Mouse (Mus musculus) heart, embryonic 10.5 days (tissue): Measurements from ENCODE around the gene Pcdh9. TPM values are rescaled to one million over a fixed set of nuclear protein-coding genes. Genes with fewer than 3 reads are reported as not detected.

ENCODE experiments used
- DNase-seq: peaks from one replicate; pipeline ENCODE4 v3.0.0-alpha.2; 2017; ENCODE audit warnings: low spot score
- H3K27ac ChIP-seq: fragments of 300-500 bp; sonication (generic); 2 replicates; pipeline ENCODE4 v1.5.1; 2016; ENCODE audit warnings: mild to moderate bottlenecking
- H3K27me3 ChIP-seq: fragments of 300-500 bp; sonication (generic); 2 replicates; pipeline ENCODE4 v1.6.1; 2016; ENCODE audit warnings: mild to moderate bottlenecking; ENCODE audit not compliant: poor library complexity, insufficient read depth, severe bottlenecking
- H3K36me3 ChIP-seq: fragments of 300-500 bp; sonication (generic); 2 replicates; pipeline ENCODE4 v1.6.1; 2016; ENCODE audit warnings: mild to moderate bottlenecking, moderate library complexity
- H3K4me1 ChIP-seq: fragments of 300-500 bp; sonication (generic); 2 replicates; pipeline ENCODE4 v1.6.1; 2016; ENCODE audit warnings: mild to moderate bottlenecking
- H3K4me3 ChIP-seq: fragments of 300-500 bp; sonication (generic); 2 replicates; pipeline ENCODE4 v1.5.1; 2016; ENCODE audit warnings: mild to moderate bottlenecking, moderate library complexity
- H3K9me3 ChIP-seq: fragments of 300-500 bp; sonication (generic); 2 replicates; pipeline ENCODE4 v1.6.1; 2016; ENCODE audit warnings: mild to moderate bottlenecking, moderate library complexity
- WGBS: fragments of 180-500 bp; shearing (Covaris S2); methylation state at CpG from one replicate; pipeline ENCODE4 v1.1.7; 2016; 5-methylcytosine and 5-hydroxymethylcytosine counted together
- polyA plus RNA-seq: library from polyadenylated mRNA; unstranded; fragments of >200 nt; fragmentation: Nextera tagmentation; extraction: Ambion mirVana; gene quantifications from 2 replicates; pipeline ENCODE4 v1.2.1, GENCODE M21; 2016

Pcdh9 gene
- polyA plus RNA-seq, 1 experiment from 2014 or later = 3.4 TPM

GRCm38 (mm10) chr14:93381163-93381562, 509.3 kb downstream of the Pcdh9 start:
- Histone ChIP-seq H3K36me3 (no peaks in the 10 kb centered on the region), H3K4me3 (no peak overlapping the region), H3K4me1 (no peaks in the 10 kb centered on the region), H3K27me3 (no peaks in the 10 kb centered on the region), H3K9me3 (no peaks in the 10 kb centered on the region), H3K27ac (no peak overlapping the region)
- no peak for DNase-seq
- WGBS = 49% methylated on average over 4 of the region's 4 CpGs

- Histone ChIP-seq H3K4me3 (no peak overlapping the region), H3K27ac (no peak overlapping the region), H3K36me3 (no peaks in the 10 kb centered on the region), H3K4me1 (no peaks in the 10 kb centered on the region), H3K27me3 (no peaks in the 10 kb centered on the region), H3K9me3 (no peaks in the 10 kb centered on the region)
- 40% methylated on average over 1 of the region's 1 CpGs for WGBS
- no peak for DNase-seq
Observed at GRCm38 (mm10) chr14:93380757-93381156, 509.7 kb downstream of the Pcdh9 start.

- WGBS = 34% methylated on average over 4 of the region's 4 CpGs
- H3K4me1 ChIP-seq = no peaks in the 10 kb centered on the region
- no peaks in the 10 kb centered on the region for H3K27me3 ChIP-seq
- no peak overlapping the region for H3K4me3 ChIP-seq
- DNase-seq = no peak
- no peaks in the 10 kb centered on the region for H3K36me3 ChIP-seq
- H3K9me3 ChIP-seq = no peaks in the 10 kb centered on the region
- no peak overlapping the region for H3K27ac ChIP-seq
Observed at GRCm38 (mm10) chr14:93376159-93376558, 514.3 kb downstream of the Pcdh9 start.

- WGBS = 84% methylated on average over 4 of the region's 4 CpGs
- no peaks in the 10 kb centered on the region for H3K27me3 ChIP-seq
- H3K9me3 ChIP-seq = no peaks in the 10 kb centered on the region
- no peak overlapping the region for H3K27ac ChIP-seq
- H3K36me3 ChIP-seq = no peaks in the 10 kb centered on the region
- no peaks in the 10 kb centered on the region for H3K4me1 ChIP-seq
- no peak for DNase-seq
- no peak overlapping the region for H3K4me3 ChIP-seq
Observed at GRCm38 (mm10) chr14:93374181-93374580, 516.3 kb downstream of the Pcdh9 start.

GRCm38 (mm10) chr14:93354150-93354549, 536.3 kb downstream of the Pcdh9 start:
- WGBS = 83% methylated on average over 3 of the region's 3 CpGs
- H3K9me3 ChIP-seq = no peaks in the 10 kb centered on the region

GRCm38 (mm10) chr14:93350906-93351305, 539.6 kb downstream of the Pcdh9 start:
- no peaks in the 10 kb centered on the region for H3K4me1 ChIP-seq
- no peaks in the 10 kb centered on the region for H3K9me3 ChIP-seq
- H3K4me3 ChIP-seq = no peak overlapping the region
- H3K27ac ChIP-seq = no peak overlapping the region
- WGBS = 66% methylated on average over 6 of the region's 6 CpGs
- DNase-seq = no peak
- no peaks in the 10 kb centered on the region for H3K36me3 ChIP-seq
- H3K27me3 ChIP-seq = no peaks in the 10 kb centered on the region

More at GRCm38 (mm10) chr14:93354150-93354549, 536.3 kb downstream of the Pcdh9 start:
- no peak overlapping the region for H3K27ac ChIP-seq
- H3K4me1 ChIP-seq = no peaks in the 10 kb centered on the region
- H3K36me3 ChIP-seq = no peaks in the 10 kb centered on the region
- DNase-seq = no peak
- H3K27me3 ChIP-seq = no peaks in the 10 kb centered on the region
- H3K4me3 ChIP-seq = no peak overlapping the region

- no peaks in the 10 kb centered on the region for H3K4me1 ChIP-seq
- no peak overlapping the region for H3K4me3 ChIP-seq
- no peaks in the 10 kb centered on the region for H3K27me3 ChIP-seq
- H3K27ac ChIP-seq = no peak overlapping the region
- H3K9me3 ChIP-seq = no peaks in the 10 kb centered on the region
- DNase-seq = no peak
- H3K36me3 ChIP-seq = no peaks in the 10 kb centered on the region
- 76% methylated on average over 7 of the region's 7 CpGs for WGBS
Observed at GRCm38 (mm10) chr14:93349166-93349565, 541.3 kb downstream of the Pcdh9 start.

GRCm38 (mm10) chr14:93347031-93347430, 543.4 kb downstream of the Pcdh9 start:
- H3K4me1 ChIP-seq = no peaks in the 10 kb centered on the region
- H3K27me3 ChIP-seq = no peaks in the 10 kb centered on the region
- H3K9me3 ChIP-seq = no peaks in the 10 kb centered on the region
- no peak overlapping the region for H3K4me3 ChIP-seq
- no peak overlapping the region for H3K27ac ChIP-seq
- H3K36me3 ChIP-seq = no peaks in the 10 kb centered on the region
- no peak for DNase-seq
- WGBS = 16% methylated on average over 2 of the region's 2 CpGs

- DNase-seq = no peak
- WGBS = 66% methylated on average over 3 of the region's 3 CpGs
- no peak overlapping the region for H3K4me3 ChIP-seq
- no peak overlapping the region for H3K27ac ChIP-seq
- no peaks in the 10 kb centered on the region for H3K9me3 ChIP-seq
- H3K36me3 ChIP-seq = no peaks in the 10 kb centered on the region
- H3K4me1 ChIP-seq = no peaks in the 10 kb centered on the region
- H3K27me3 ChIP-seq = no peaks in the 10 kb centered on the region
Observed at GRCm38 (mm10) chr14:93342781-93343180, 547.7 kb downstream of the Pcdh9 start.

- Histone ChIP-seq H3K27me3 (no peaks in the 10 kb centered on the region), H3K4me1 (no peaks in the 10 kb centered on the region), H3K9me3 (no peaks in the 10 kb centered on the region), H3K36me3 (no peaks in the 10 kb centered on the region), H3K27ac (no peak overlapping the region), H3K4me3 (no peak overlapping the region)
- 62% methylated on average over 5 of the region's 5 CpGs for WGBS
- DNase-seq = no peak
Observed at GRCm38 (mm10) chr14:93341390-93341789, 549.1 kb downstream of the Pcdh9 start.

- H3K4me3 ChIP-seq = no peak overlapping the region
- no peak overlapping the region for H3K27ac ChIP-seq
- no peaks in the 10 kb centered on the region for H3K36me3 ChIP-seq
- no peaks in the 10 kb centered on the region for H3K27me3 ChIP-seq
- H3K4me1 ChIP-seq = no peaks in the 10 kb centered on the region; the same call in 1 of the 2 replicates
- DNase-seq = no peak
- H3K9me3 ChIP-seq = no peaks in the 10 kb centered on the region
Observed at GRCm38 (mm10) chr14:93329247-93329646, 561.2 kb downstream of the Pcdh9 start.

GRCm38 (mm10) chr14:93317393-93317792, 573.1 kb downstream of the Pcdh9 start:
- H3K27me3 ChIP-seq = no peaks in the 10 kb centered on the region
- H3K4me3 ChIP-seq = no peak overlapping the region
- no peaks in the 10 kb centered on the region for H3K4me1 ChIP-seq
- H3K27ac ChIP-seq = no peak overlapping the region
- no peak for DNase-seq
- no peaks in the 10 kb centered on the region for H3K36me3 ChIP-seq
- no peaks in the 10 kb centered on the region for H3K9me3 ChIP-seq

- Histone ChIP-seq H3K4me3 (no peak overlapping the region), H3K9me3 (no peaks in the 10 kb centered on the region), H3K4me1 (no peaks in the 10 kb centered on the region), H3K36me3 (no peaks in the 10 kb centered on the region), H3K27me3 (no peaks in the 10 kb centered on the region), H3K27ac (no peak overlapping the region)
- 66% methylated on average over 2 of the region's 2 CpGs for WGBS
- no peak for DNase-seq
Observed at GRCm38 (mm10) chr14:93288361-93288760, 602.1 kb downstream of the Pcdh9 start.

- DNase-seq = no peak
- no peak overlapping the region for H3K4me3 ChIP-seq
- H3K9me3 ChIP-seq = no peaks in the 10 kb centered on the region
- no peaks in the 10 kb centered on the region for H3K4me1 ChIP-seq
- no peak overlapping the region for H3K27ac ChIP-seq
- 53% methylated on average over 1 of the region's 1 CpGs for WGBS
- H3K27me3 ChIP-seq = no peaks in the 10 kb centered on the region
- no peaks in the 10 kb centered on the region for H3K36me3 ChIP-seq
Observed at GRCm38 (mm10) chr14:93287642-93288041, 602.8 kb downstream of the Pcdh9 start.
